Mouse (Mus musculus) cerebellum, adult 11-12 months (tissue): ENCODE results near the gene Fam45a.
"Not testable (repeated sequence)": the region's sequence is repeated elsewhere in the genome, so short reads cannot be mapped to it uniquely, and the experiment has no call there.

Source experiments
- DNase-seq: peaks from one replicate; pipeline ENCODE4 v3.0.0; 2022

The Fam45a gene

DNA sequence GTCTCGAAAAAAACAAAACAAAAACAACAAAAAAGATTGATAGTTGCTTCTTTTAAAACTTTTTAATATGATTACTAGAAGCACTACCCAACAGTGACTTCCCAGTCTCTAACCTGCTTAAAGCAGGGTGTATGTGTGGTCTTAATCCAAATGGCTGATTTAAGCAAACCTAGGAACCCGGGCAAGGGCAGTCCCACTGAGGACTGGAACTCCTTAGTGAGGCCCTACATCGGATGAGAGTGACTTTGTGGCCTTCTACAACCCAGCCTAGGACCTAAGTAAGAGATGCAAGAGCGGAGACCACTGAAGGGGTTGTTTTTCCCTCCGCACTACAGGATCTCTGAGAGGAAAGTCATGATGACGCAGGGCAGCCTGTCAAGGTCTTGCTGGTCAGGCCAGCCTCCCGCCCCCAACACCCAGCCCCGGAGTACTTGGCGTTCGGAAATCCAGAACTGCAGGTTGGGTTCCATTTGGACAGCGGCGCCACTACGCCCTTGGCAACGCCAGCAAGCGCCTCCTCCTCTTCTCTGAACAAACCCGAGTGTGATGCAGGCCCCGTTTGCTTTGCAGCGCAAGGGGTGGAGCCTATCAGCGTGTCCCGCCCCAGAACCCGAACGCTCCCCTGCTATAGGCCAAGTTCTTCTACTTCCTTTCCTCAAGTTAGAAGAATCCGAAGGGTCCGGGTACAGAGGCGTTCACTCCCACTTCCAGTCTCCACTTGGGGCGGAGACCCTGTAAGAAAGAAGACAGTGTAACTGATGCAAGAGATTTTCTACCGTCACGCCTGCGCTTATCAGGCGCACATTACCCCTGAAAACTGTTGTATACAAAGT is 49.7 kb downstream of the Fam45a start, which contains the start of gene Sfxn4:
Gene Sfxn4, minus strand, starts transcription at position 612 of the 833 bp plus-strand sequence.
- DNase-seq = peak; percentile 92

GRCm38 (mm10) chr19:60866169-60866568 is 54.8 kb downstream of the Fam45a start:
- DNase-seq = not testable (repeated sequence)

- no peak for DNase-seq
Measured at GRCm38 (mm10) chr19:60870489-60870888, 59.1 kb downstream of the Fam45a start.

DNA sequence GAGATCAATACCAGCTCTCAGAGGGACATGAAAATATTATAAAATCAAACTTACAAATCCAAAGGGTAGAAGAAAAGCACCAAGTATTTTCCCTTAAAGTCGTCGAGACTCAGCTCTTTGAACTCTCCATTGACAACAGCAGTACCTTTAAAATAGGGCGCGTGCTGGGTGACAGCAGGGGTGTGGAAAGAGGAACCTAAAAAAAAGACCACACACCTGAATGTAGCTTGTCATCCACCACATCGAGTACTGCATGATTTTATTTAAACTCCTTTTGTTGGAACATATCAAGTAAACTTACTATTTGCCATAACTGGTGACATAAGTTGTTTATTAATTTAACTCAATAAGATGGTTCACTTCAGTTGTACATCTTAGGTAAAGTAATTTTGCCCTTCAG is 60.0 kb downstream of the Fam45a start:
- DNase-seq = no peak

DNA sequence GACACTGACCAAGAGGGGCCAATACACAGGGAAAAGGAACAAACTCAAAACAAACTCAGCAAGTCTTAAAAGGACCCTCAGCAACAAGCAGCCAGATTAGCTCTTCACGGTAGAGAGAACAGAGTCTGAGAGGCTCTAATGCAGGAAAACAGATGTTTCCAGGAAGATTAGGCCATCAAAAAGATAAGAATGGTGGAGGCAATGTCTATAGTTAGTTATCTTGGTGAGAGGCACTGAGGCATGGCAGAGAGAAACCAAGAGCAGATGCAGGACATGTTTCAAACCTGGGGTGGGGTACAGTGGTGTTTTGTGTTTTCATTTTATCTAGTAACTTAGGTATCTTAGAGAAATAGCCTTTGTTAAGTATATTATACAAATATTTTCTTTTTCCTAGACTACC is 60.9 kb downstream of the Fam45a start:
- no peak for DNase-seq

- no peak for DNase-seq
Measured at GRCm38 (mm10) chr19:60873501-60873900, 62.1 kb downstream of the Fam45a start.

- DNase-seq = peak; percentile 96
Measured at GRCm38 (mm10) chr19:60874064-60874694, 62.8 kb downstream of the Fam45a start, which contains the start of gene Prdx3. Gene Prdx3, minus strand, starts transcription at chr19:60874556.

DNA sequence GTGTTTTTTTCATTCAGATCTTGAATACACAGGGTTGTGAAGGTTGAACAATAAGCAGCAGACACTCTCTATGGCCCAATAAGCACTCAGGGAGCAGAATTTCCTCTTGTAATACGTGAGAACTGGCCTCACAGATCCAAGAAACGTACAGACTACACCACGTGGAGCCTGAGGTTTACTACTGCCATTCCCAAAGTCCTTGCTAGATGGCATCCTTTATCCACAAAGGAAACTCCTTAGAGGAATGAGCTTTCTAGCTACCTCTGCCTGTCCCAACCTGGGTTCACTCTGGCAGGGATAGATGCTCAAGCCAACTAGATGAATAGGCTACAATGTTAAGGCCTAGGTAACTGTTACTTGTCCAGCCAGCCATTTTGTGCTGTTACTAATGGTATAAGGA is 71.7 kb downstream of the Fam45a start:
- no peak for DNase-seq
